In the genomic region with DNA sequence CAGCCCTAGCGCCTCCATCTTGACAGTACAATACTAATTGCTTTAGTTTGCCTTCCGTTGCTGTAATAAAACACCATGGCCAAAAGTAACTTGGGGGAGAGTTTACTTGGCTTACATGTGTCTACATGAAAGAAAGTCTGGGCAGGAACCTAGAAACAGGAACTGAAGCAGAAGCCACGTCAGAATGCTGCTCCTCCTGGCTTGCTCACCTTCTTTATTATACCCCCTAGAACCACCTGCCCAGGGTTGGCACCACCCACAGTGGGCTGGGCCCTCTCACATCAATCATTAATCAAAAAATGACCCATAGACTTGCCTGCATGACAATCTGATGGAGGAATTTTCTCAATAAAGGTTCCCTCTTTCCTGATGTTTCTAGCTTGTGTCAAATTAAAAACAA, we compare ENCODE assay signal across 17 mouse cellular contexts. TPM values are rescaled to one million over a fixed set of nuclear protein-coding genes. Genes with fewer than 3 reads are reported as not detected.
"Had no signal": no experiment of that assay in that cellular context is flagged by ENCODE, and none has a peak within 500 bp of the region (broad histone marks: within the 10 kb centered on the region; RNA-seq: fewer than 3 reads in every experiment).

No protein-coding gene starts in this region.

- H3K9me3 ChIP-seq: kidney, embryonic 15.5 days; limb, embryonic 15.5 days; midbrain, embryonic 12.5 days had no signal

- H3K9ac ChIP-seq: kidney, embryonic 15.5 days; limb, embryonic 15.5 days; liver, embryonic 14.5 days; midbrain, embryonic 12.5 days had no signal

- DNase-seq: kidney, postnatal 14 days; layer of hippocampus, adult 9-11 months; layer of hippocampus, postnatal 36 days; lung, adult 18-20 months; right cerebral cortex, adult 18-20 months; right cerebral cortex, postnatal 25 days; thymus, adult 2 months; thymus, postnatal 25 days had no signal

- H3K27ac ChIP-seq: kidney, embryonic 15.5 days; limb, embryonic 15.5 days; liver, embryonic 14.5 days; midbrain, embryonic 12.5 days had no signal

- H3K4me3 ChIP-seq: kidney, embryonic 15.5 days; limb, embryonic 15.5 days; midbrain, embryonic 12.5 days had no signal

- H3K36me3 ChIP-seq: kidney, embryonic 15.5 days; limb, embryonic 15.5 days; midbrain, embryonic 12.5 days had no signal

- ATAC-seq: intestine, embryonic 16.5 days; midbrain, embryonic 16.5 days had no signal

- H3K27me3 ChIP-seq: kidney, embryonic 15.5 days; limb, embryonic 15.5 days; midbrain, embryonic 12.5 days had no signal

RNA-seq across cellular contexts. Expression of gene Gm26620, which starts 20.1 kb away (rescaled TPM):
- polyA plus RNA-seq: limb, embryonic 11.5 days; midbrain, embryonic 12.5 days had no signal

RNA-seq across cellular contexts. Expression of gene Fcrlb, which starts 48.0 kb away (rescaled TPM):
- polyA plus RNA-seq: kidney, embryonic 15.5 days; limb, embryonic 11.5 days; lung, embryonic 16.5 days; stomach, embryonic 14.5 days had no signal
